Mouse (Mus musculus): ENCODE results near the gene Pnrc2. TPM values are rescaled to one million over a fixed set of nuclear protein-coding genes. Genes with fewer than 3 reads are reported as not detected.

Pnrc2 gene
- total RNA-seq, 1 experiment from 2014 or later: 364 TPM

- no peak for ATAC-seq (replicated peaks; ENCODE audit: insufficient number of reproducible peaks, low FRiP score, low TSS enrichment, poor library complexity, severe bottlenecking)
These were observed 22.5 kb upstream of the Pnrc2 start for GRCm38 (mm10) chr4:135896157-135896556.

GRCm38 (mm10) chr4:135895071-135895571 is 21.5 kb upstream of the Pnrc2 start, which contains the start of gene Cnr2:
Cnr2 (plus strand) TSS chr4:135895394.
- 0 out of 2 replicates have a peak, but pooled peaks have one; percentile 27 for ATAC-seq (replicated peaks; ENCODE audit: insufficient number of reproducible peaks, low FRiP score, low TSS enrichment, poor library complexity, severe bottlenecking)

GRCm38 (mm10) chr4:135892884-135893283 is 19.2 kb upstream of the Pnrc2 start:
- ATAC-seq (replicated peaks; ENCODE audit: insufficient number of reproducible peaks, low FRiP score, low TSS enrichment, poor library complexity, severe bottlenecking): no peak

- ATAC-seq (replicated peaks; ENCODE audit: insufficient number of reproducible peaks, low FRiP score, low TSS enrichment, poor library complexity, severe bottlenecking): peak; percentile 47
These were observed 17.9 kb upstream of the Pnrc2 start for GRCm38 (mm10) chr4:135891539-135891938.

- ATAC-seq (replicated peaks; ENCODE audit: insufficient number of reproducible peaks, low FRiP score, low TSS enrichment, poor library complexity, severe bottlenecking): peak; percentile 90
These were observed 16.2 kb upstream of the Pnrc2 start for GRCm38 (mm10) chr4:135889884-135890283.

- ATAC-seq (replicated peaks; ENCODE audit: insufficient number of reproducible peaks, low FRiP score, low TSS enrichment, poor library complexity, severe bottlenecking): no peak
These were observed 15.7 kb upstream of the Pnrc2 start for GRCm38 (mm10) chr4:135889146-135889883.

GRCm38 (mm10) chr4:135888448-135889057 is 14.9 kb upstream of the Pnrc2 start:
- ATAC-seq (replicated peaks; ENCODE audit: insufficient number of reproducible peaks, low FRiP score, low TSS enrichment, poor library complexity, severe bottlenecking): no peak

- no peak for ATAC-seq (replicated peaks; ENCODE audit: insufficient number of reproducible peaks, low FRiP score, low TSS enrichment, poor library complexity, severe bottlenecking)
These were observed 12.5 kb upstream of the Pnrc2 start for GRCm38 (mm10) chr4:135886184-135886583.

- no peak for ATAC-seq (replicated peaks; ENCODE audit: insufficient number of reproducible peaks, low FRiP score, low TSS enrichment, poor library complexity, severe bottlenecking)
These were observed 12.0 kb upstream of the Pnrc2 start for GRCm38 (mm10) chr4:135885676-135886075.

- ATAC-seq (replicated peaks; ENCODE audit: insufficient number of reproducible peaks, low FRiP score, low TSS enrichment, poor library complexity, severe bottlenecking): no peak
These were observed 10.9 kb upstream of the Pnrc2 start for GRCm38 (mm10) chr4:135884531-135884930.

GRCm38 (mm10) chr4:135883881-135884516 is 10.3 kb upstream of the Pnrc2 start:
- no peak for ATAC-seq (replicated peaks; ENCODE audit: insufficient number of reproducible peaks, low FRiP score, low TSS enrichment, poor library complexity, severe bottlenecking)

- ATAC-seq (replicated peaks; ENCODE audit: insufficient number of reproducible peaks, low FRiP score, low TSS enrichment, poor library complexity, severe bottlenecking): no peak
These were observed 9.8 kb upstream of the Pnrc2 start for GRCm38 (mm10) chr4:135883401-135883851.

GRCm38 (mm10) chr4:135882023-135882422 is 8.4 kb upstream of the Pnrc2 start:
- no peak for ATAC-seq (replicated peaks; ENCODE audit: insufficient number of reproducible peaks, low FRiP score, low TSS enrichment, poor library complexity, severe bottlenecking)

GRCm38 (mm10) chr4:135880576-135880975 is 6.9 kb upstream of the Pnrc2 start:
- ATAC-seq (replicated peaks; ENCODE audit: insufficient number of reproducible peaks, low FRiP score, low TSS enrichment, poor library complexity, severe bottlenecking): no peak

- no peak for ATAC-seq (replicated peaks; ENCODE audit: insufficient number of reproducible peaks, low FRiP score, low TSS enrichment, poor library complexity, severe bottlenecking)
These were observed 6.4 kb upstream of the Pnrc2 start for GRCm38 (mm10) chr4:135880018-135880417.

GRCm38 (mm10) chr4:135879021-135879420 is 5.4 kb upstream of the Pnrc2 start:
- ATAC-seq (replicated peaks; ENCODE audit: insufficient number of reproducible peaks, low FRiP score, low TSS enrichment, poor library complexity, severe bottlenecking): no peak

- ATAC-seq (replicated peaks; ENCODE audit: insufficient number of reproducible peaks, low FRiP score, low TSS enrichment, poor library complexity, severe bottlenecking): no peak
These were observed 4.1 kb upstream of the Pnrc2 start for GRCm38 (mm10) chr4:135877742-135878141.

- peak; percentile 77 for ATAC-seq (replicated peaks; ENCODE audit: insufficient number of reproducible peaks, low FRiP score, low TSS enrichment, poor library complexity, severe bottlenecking)
These were observed 3.0 kb upstream of the Pnrc2 start for GRCm38 (mm10) chr4:135876583-135877020.

- peak; percentile 27 for ATAC-seq (replicated peaks; ENCODE audit: insufficient number of reproducible peaks, low FRiP score, low TSS enrichment, poor library complexity, severe bottlenecking)
These were observed 2.4 kb upstream of the Pnrc2 start for GRCm38 (mm10) chr4:135875991-135876582.
